In the genomic region with DNA sequence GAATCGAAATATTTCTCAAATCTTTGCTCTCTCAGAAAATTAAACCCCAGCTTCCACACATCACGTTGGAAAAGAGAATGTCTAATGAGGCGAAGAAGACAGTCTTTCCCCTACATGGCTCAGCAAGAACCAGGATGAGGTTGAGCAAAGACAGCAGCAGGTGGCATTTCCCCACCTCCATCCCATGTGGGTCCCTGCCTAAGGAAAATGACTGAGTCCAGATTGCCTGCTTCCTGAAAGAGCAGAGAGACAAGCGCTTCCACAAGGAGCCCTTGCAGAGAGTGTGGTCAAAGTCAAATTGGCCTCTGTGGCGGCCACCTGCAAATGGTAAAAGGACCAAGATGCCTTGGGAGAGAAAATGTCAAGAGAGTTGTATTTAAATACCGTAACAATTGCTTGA, we compare ENCODE assay signal across 9 mouse cellular contexts. TPM values are rescaled to one million over a fixed set of nuclear protein-coding genes. Genes with fewer than 3 reads are reported as not detected.
DNase-seq lines count a peak whose midpoint lies in the region; ATAC-seq and TF ChIP-seq lines count a peak whose summit lies in the region.
"Had no signal": no experiment of that assay in that cellular context is flagged by ENCODE, and none has a peak within 500 bp of the region (broad histone marks: within the 10 kb centered on the region; RNA-seq: fewer than 3 reads in every experiment).

No protein-coding gene starts in this region.

- TF ChIP-seq POLR2A in kidney, adult 2 months (IDR thresholded peaks at IDR 0.05; ENCODE audit: low read depth, low read length): no peak

- H3K4me2 ChIP-seq in kidney, embryonic 15.5 days: peak overlapping the region; percentile 99
- H3K4me2 ChIP-seq in embryonic facial prominence, embryonic 11.5 days (ENCODE audit: low read depth, low read length): peak overlapping the region; percentile 89
- peak overlapping the region; percentile 74 for H3K4me2 ChIP-seq in hindbrain, embryonic 13.5 days
- H3K4me2 ChIP-seq in midbrain, embryonic 16.5 days (ENCODE audit: low read length): peak overlapping the region; percentile 94

- WGBS in kidney, embryonic 15.5 days: 64% methylated on average over 6 of the region's 6 CpGs
- WGBS in kidney, adult 2 months: 78% methylated on average over 6 of the region's 6 CpGs
- WGBS in embryonic facial prominence, embryonic 11.5 days: 62% methylated on average over 6 of the region's 6 CpGs
- 67% methylated on average over 6 of the region's 6 CpGs for WGBS in hindbrain, embryonic 13.5 days
- WGBS in midbrain, embryonic 16.5 days: 69% methylated on average over 6 of the region's 6 CpGs

- no peak overlapping the region for H3K9ac ChIP-seq in kidney, embryonic 15.5 days
- no peak overlapping the region for H3K9ac ChIP-seq in embryonic facial prominence, embryonic 11.5 days (replicated peaks; ENCODE audit: low read length)
- peak overlapping the region; percentile 98 for H3K9ac ChIP-seq in hindbrain, embryonic 13.5 days
- peak overlapping the region; percentile 91 for H3K9ac ChIP-seq in midbrain, embryonic 16.5 days (ENCODE audit: low read depth, low read length)

- no peaks in the 10 kb centered on the region for H3K36me3 ChIP-seq in kidney, embryonic 15.5 days
- no peaks in the 10 kb centered on the region for H3K36me3 ChIP-seq in kidney, adult 2 months (ENCODE audit: control insufficient read depth, insufficient read depth, low read length)
- H3K36me3 ChIP-seq in embryonic facial prominence, embryonic 11.5 days (replicated peaks; ENCODE audit: control insufficient read depth, insufficient read depth, low read depth, low read length): no peaks in the 10 kb centered on the region
- no peaks in the 10 kb centered on the region for H3K36me3 ChIP-seq in hindbrain, embryonic 13.5 days
- no peaks in the 10 kb centered on the region for H3K36me3 ChIP-seq in midbrain, embryonic 16.5 days (ENCODE audit: control insufficient read depth, insufficient read depth, low read length)

- H3K4me1 ChIP-seq in kidney, embryonic 15.5 days: peaks cover 83% of the 10 kb centered on the region
- H3K4me1 ChIP-seq in kidney, adult 2 months (ENCODE audit: control insufficient read depth, insufficient read depth, low read length): peaks cover 24% of the 10 kb centered on the region
- H3K4me1 ChIP-seq in embryonic facial prominence, embryonic 11.5 days (ENCODE audit: control insufficient read depth, insufficient read depth, low read length): peaks cover 8% of the 10 kb centered on the region
- peaks cover 85% of the 10 kb centered on the region for H3K4me1 ChIP-seq in hindbrain, embryonic 13.5 days (replicated peaks)
- peaks cover 71% of the 10 kb centered on the region for H3K4me1 ChIP-seq in midbrain, embryonic 16.5 days (ENCODE audit: control insufficient read depth, insufficient read depth, low read length)

- peak overlapping the region; percentile 94; the same call in 1 of the 2 replicates for H3K27ac ChIP-seq in kidney, embryonic 15.5 days
- H3K27ac ChIP-seq in kidney, adult 2 months (ENCODE audit: insufficient read depth, low read depth, low read length): no peak overlapping the region
- H3K27ac ChIP-seq in embryonic facial prominence, embryonic 11.5 days (replicated peaks; ENCODE audit: low read depth, low read length): no peak overlapping the region
- H3K27ac ChIP-seq in hindbrain, embryonic 13.5 days: peak overlapping the region; percentile 95
- H3K27ac ChIP-seq in midbrain, embryonic 16.5 days (ENCODE audit: low read length): peak overlapping the region; percentile 92

- no peak for DNase-seq in kidney, adult 2 months
- DNase-seq in embryonic facial prominence, embryonic 11.5 days (ENCODE audit: low spot score): no peak
- DNase-seq in layer of hippocampus, adult 8-10 months (ENCODE audit: low spot score in 2 of 2): no peak
- DNase-seq in gastrocnemius, adult 18-20 months (ENCODE audit: low spot score): no peak

- no peak for ATAC-seq in kidney, embryonic 15.5 days (replicated peaks; ENCODE audit: low FRiP score)
- no peak for ATAC-seq in embryonic facial prominence, embryonic 11.5 days (replicated peaks; ENCODE audit: insufficient number of reproducible peaks, low FRiP score, low TSS enrichment, low read depth)
- no peak for ATAC-seq in hindbrain, embryonic 13.5 days (ENCODE audit: low FRiP score)
- no peak for ATAC-seq in midbrain, embryonic 16.5 days
- ATAC-seq in frontal cortex, adult (ENCODE audit: low TSS enrichment): no peak

- H3K4me3 ChIP-seq in kidney, embryonic 15.5 days (replicated peaks): peak overlapping the region; percentile 98
- no peak overlapping the region for H3K4me3 ChIP-seq in kidney, adult 2 months (ENCODE audit: insufficient read depth, low read depth, low read length)
- no peak overlapping the region; the same call in 1 of the 2 replicates for H3K4me3 ChIP-seq in embryonic facial prominence, embryonic 11.5 days (ENCODE audit: low read depth, low read length)
- peak overlapping the region; percentile 96 for H3K4me3 ChIP-seq in hindbrain, embryonic 13.5 days
- peak overlapping the region; percentile 91 for H3K4me3 ChIP-seq in midbrain, embryonic 16.5 days (ENCODE audit: low read depth, low read length)

- no peaks in the 10 kb centered on the region for H3K9me3 ChIP-seq in kidney, embryonic 15.5 days (replicated peaks)
- no peaks in the 10 kb centered on the region for H3K9me3 ChIP-seq in embryonic facial prominence, embryonic 11.5 days (replicated peaks; ENCODE audit: control insufficient read depth, low read length)
- H3K9me3 ChIP-seq in hindbrain, embryonic 13.5 days: no peaks in the 10 kb centered on the region
- H3K9me3 ChIP-seq in midbrain, embryonic 16.5 days (replicated peaks; ENCODE audit: control insufficient read depth, low read length, poor library complexity, severe bottlenecking): no peaks in the 10 kb centered on the region

- H3K27me3 ChIP-seq in kidney, embryonic 15.5 days: no peaks in the 10 kb centered on the region
- H3K27me3 ChIP-seq in kidney, adult 2 months (replicated peaks; ENCODE audit: control insufficient read depth, insufficient read depth, low read length): no peaks in the 10 kb centered on the region
- H3K27me3 ChIP-seq in embryonic facial prominence, embryonic 11.5 days (ENCODE audit: control insufficient read depth, insufficient read depth, low read length): no peaks in the 10 kb centered on the region
- no peaks in the 10 kb centered on the region for H3K27me3 ChIP-seq in hindbrain, embryonic 13.5 days
- H3K27me3 ChIP-seq in midbrain, embryonic 16.5 days (ENCODE audit: control insufficient read depth, insufficient read depth, low read depth, low read length): no peaks in the 10 kb centered on the region

- no peak for TF ChIP-seq CTCF in kidney, adult 2 months (conservative IDR thresholded peaks at IDR 0.05; ENCODE audit: insufficient read depth, insufficient read length, low read depth, low read length)

RNA-seq across cellular contexts. Expression of a gene that starts 1.0 kb away (rescaled TPM):
- polyA plus RNA-seq in kidney, embryonic 15.5 days (2015; fragmentation: Nextera tagmentation; extraction: Ambion mirVana): 5.3 and 6.9 TPM in 2 replicates
- 22.3 and 31.4 TPM in 2 replicates for polyA plus RNA-seq in kidney, adult 2 months (2012; rRNA removed)
- 7.9 and 8.5 TPM in 2 replicates for polyA plus RNA-seq in embryonic facial prominence, embryonic 11.5 days (2014; fragmentation: Nextera tagmentation; extraction: Ambion mirVana)
- 29.4 and 31.0 TPM in 2 replicates for polyA plus RNA-seq in hindbrain, embryonic 13.5 days (2015; fragmentation: Nextera tagmentation; extraction: Ambion mirVana)
- 31.9 and 33.7 TPM in 2 replicates for polyA plus RNA-seq in midbrain, embryonic 16.5 days (2015; fragmentation: Nextera tagmentation; extraction: Ambion mirVana)
- total RNA-seq in layer of hippocampus, adult 8-10 months (2022): 10 to 100 TPM; 71.2 to 78.4 (median 73.7) TPM
- total RNA-seq in gastrocnemius, adult 18-20 months (2021): 10 to 100 TPM; 10.6 to 11.6 TPM

RNA-seq across cellular contexts. Expression of a gene that starts 2.9 kb away (rescaled TPM):
- polyA plus RNA-seq in kidney, embryonic 15.5 days (2015; fragmentation: Nextera tagmentation; extraction: Ambion mirVana): 9.7 and 12.6 TPM in 2 replicates
- 53.2 and 58.5 TPM in 2 replicates for polyA plus RNA-seq in kidney, adult 2 months (2012; rRNA removed)
- polyA plus RNA-seq in embryonic facial prominence, embryonic 11.5 days (2014; fragmentation: Nextera tagmentation; extraction: Ambion mirVana): 11.9 and 12.4 TPM in 2 replicates
- polyA plus RNA-seq in hindbrain, embryonic 13.5 days (2015; fragmentation: Nextera tagmentation; extraction: Ambion mirVana): 14.3 and 15.1 TPM in 2 replicates
- polyA plus RNA-seq in midbrain, embryonic 16.5 days (2015; fragmentation: Nextera tagmentation; extraction: Ambion mirVana): 15.9 and 17.3 TPM in 2 replicates
- total RNA-seq in layer of hippocampus, adult 8-10 months (2022): 100 to 1,000 TPM; 266 to 292 (median 282) TPM
- total RNA-seq in gastrocnemius, adult 18-20 months (2021): 10 to 100 TPM; 28.0 to 37.1 TPM

RNA-seq across cellular contexts. Expression of a gene that starts 24.5 kb away (rescaled TPM):
- 1.9 TPM in 2 replicates for polyA plus RNA-seq in kidney, embryonic 15.5 days (2015; fragmentation: Nextera tagmentation; extraction: Ambion mirVana)
- polyA plus RNA-seq in kidney, adult 2 months (2012; rRNA removed): 2.7 and 3.2 TPM in 2 replicates
- 1.9 and 2.8 TPM in 2 replicates for polyA plus RNA-seq in embryonic facial prominence, embryonic 11.5 days (2014; fragmentation: Nextera tagmentation; extraction: Ambion mirVana)
- polyA plus RNA-seq in hindbrain, embryonic 13.5 days (2015; fragmentation: Nextera tagmentation; extraction: Ambion mirVana): 1.9 and 3.3 TPM in 2 replicates
- 2.4 and 3.1 TPM in 2 replicates for polyA plus RNA-seq in midbrain, embryonic 16.5 days (2015; fragmentation: Nextera tagmentation; extraction: Ambion mirVana)
- total RNA-seq in layer of hippocampus, adult 8-10 months (2022): 1 to 10 TPM; 1.0 to 2.4 (median 1.6) TPM
- total RNA-seq in gastrocnemius, adult 18-20 months (2021): under 1 TPM; 0.43 to 0.87 TPM

RNA-seq across cellular contexts. Expression of a gene that starts 25.3 kb away (rescaled TPM):
- 34.8 and 41.2 TPM in 2 replicates for polyA plus RNA-seq in kidney, embryonic 15.5 days (2015; fragmentation: Nextera tagmentation; extraction: Ambion mirVana)
- 19.4 and 24.4 TPM in 2 replicates for polyA plus RNA-seq in kidney, adult 2 months (2012; rRNA removed)
- 31.0 and 35.5 TPM in 2 replicates for polyA plus RNA-seq in embryonic facial prominence, embryonic 11.5 days (2014; fragmentation: Nextera tagmentation; extraction: Ambion mirVana)
- polyA plus RNA-seq in hindbrain, embryonic 13.5 days (2015; fragmentation: Nextera tagmentation; extraction: Ambion mirVana): 14.9 and 15.5 TPM in 2 replicates
- 10.5 and 12.6 TPM in 2 replicates for polyA plus RNA-seq in midbrain, embryonic 16.5 days (2015; fragmentation: Nextera tagmentation; extraction: Ambion mirVana)
- 1 to 10 TPM; 4.9 to 9.1 (median 8.8) TPM for total RNA-seq in layer of hippocampus, adult 8-10 months (2022)
- total RNA-seq in gastrocnemius, adult 18-20 months (2021): 1 to 10 TPM; 2.5 to 3.5 TPM

RNA-seq across cellular contexts. Expression of a gene that starts 28.2 kb away (rescaled TPM):
- 0.48 and 0.59 TPM in 2 replicates for polyA plus RNA-seq in kidney, embryonic 15.5 days (2015; fragmentation: Nextera tagmentation; extraction: Ambion mirVana)
- polyA plus RNA-seq in kidney, adult 2 months (2012; rRNA removed): 4.4 and 7.9 TPM in 2 replicates
- polyA plus RNA-seq in embryonic facial prominence, embryonic 11.5 days (2014; fragmentation: Nextera tagmentation; extraction: Ambion mirVana): 0.25 and 0.43 TPM in 2 replicates
- 0.12 and 0.19 TPM in 2 replicates for polyA plus RNA-seq in hindbrain, embryonic 13.5 days (2015; fragmentation: Nextera tagmentation; extraction: Ambion mirVana)
- polyA plus RNA-seq in midbrain, embryonic 16.5 days (2015; fragmentation: Nextera tagmentation; extraction: Ambion mirVana): 0.19 and 0.39 TPM in 2 replicates
- total RNA-seq in layer of hippocampus, adult 8-10 months (2022): 10 to 100 TPM; 24.5 to 34.0 (median 28.6) TPM
- total RNA-seq in gastrocnemius, adult 18-20 months (2021): 100 to 1,000 TPM; 191 to 201 TPM
- total RNA-seq: common myeloid progenitor, adult 5-6 weeks had no signal

Comparison
In these comparisons a context has a peak if more than half of its experiments do, and no peak if none do; other contexts are left out.
1. H3K27ac ChIP-seq: peak in kidney, embryonic 15.5 days (single experiment), hindbrain, embryonic 13.5 days (single experiment) and midbrain, embryonic 16.5 days (single experiment); none in kidney, adult 2 months (single experiment) and embryonic facial prominence, embryonic 11.5 days (single experiment).
2. H3K4me3 ChIP-seq: peak in kidney, embryonic 15.5 days (single experiment), hindbrain, embryonic 13.5 days (single experiment) and midbrain, embryonic 16.5 days (single experiment); none in kidney, adult 2 months (single experiment) and embryonic facial prominence, embryonic 11.5 days (single experiment).
3. H3K9ac ChIP-seq: peak in hindbrain, embryonic 13.5 days (single experiment) and midbrain, embryonic 16.5 days (single experiment); none in kidney, embryonic 15.5 days (single experiment) and embryonic facial prominence, embryonic 11.5 days (single experiment).
4. Peak in every context shown above with its lines, with median percentiles within 50 percentile points of each other: H3K4me2 ChIP-seq.